ENCODE assay signal across 27 mouse cellular contexts in the genomic region with DNA sequence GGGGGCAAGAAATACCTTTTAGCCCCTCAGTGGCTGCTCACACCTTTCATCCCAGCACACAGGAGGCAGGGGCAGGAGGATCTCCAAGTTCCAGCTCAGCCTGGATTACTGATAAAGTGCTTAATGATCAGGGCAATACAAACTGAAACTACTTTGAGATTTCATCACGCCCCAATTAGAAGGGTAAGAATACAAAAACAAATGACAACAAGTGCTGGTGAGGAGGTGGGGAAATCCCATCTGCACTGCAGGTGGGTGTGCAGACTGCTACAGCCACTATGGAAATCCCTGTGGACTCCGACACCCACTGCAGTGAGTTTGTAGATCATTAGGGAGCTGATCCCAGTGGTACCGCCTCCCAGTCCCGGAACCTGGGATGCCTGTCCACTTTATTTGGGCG. TPM values are rescaled to one million over a fixed set of nuclear protein-coding genes. Genes with fewer than 3 reads are reported as not detected.
"Had no signal": no experiment of that assay in that cellular context is flagged by ENCODE, and none has a peak within 500 bp of the region (broad histone marks: within the 10 kb centered on the region; RNA-seq: fewer than 3 reads in every experiment).

No protein-coding gene starts in this region.

- DNase-seq: gastrocnemius, adult 2 months; gastrocnemius, postnatal 14 days; gastrocnemius, postnatal 36 days; heart, adult 18-20 months; heart, postnatal 10 days; heart, postnatal 4 days; kidney, adult 18-20 months; kidney, adult 8-10 months; kidney, postnatal 10 days; kidney, postnatal 25 days; kidney, postnatal 4 days; layer of hippocampus, postnatal 36 days; left cerebral cortex, postnatal 4 days; lung, adult 18-20 months had no signal

- ATAC-seq: hindbrain, embryonic 16.5 days; intestine, embryonic 15.5 days; intestine, postnatal 0 days; liver, embryonic 12.5 days had no signal

RNA-seq across cellular contexts. Expression of gene Gm20379, which starts 1.5 kb away (rescaled TPM):
- total RNA-seq: gastrocnemius, adult 2 months; gastrocnemius, postnatal 14 days; gastrocnemius, postnatal 36 days; granulocyte monocyte progenitor cell, adult 5-6 weeks; heart, adult 18-20 months; heart, adult 8-10 months; heart, postnatal 10 days; heart, postnatal 25 days; heart, postnatal 4 days; layer of hippocampus, postnatal 14 days; layer of hippocampus, postnatal 36 days; left cerebral cortex, adult 18-20 months; left cerebral cortex, adult 8-10 months; left cerebral cortex, postnatal 10 days; left cerebral cortex, postnatal 25 days; left cerebral cortex, postnatal 4 days; liver, adult 2 months had no signal
- polyA plus RNA-seq: liver, adult 2 months had no signal
